Mouse (Mus musculus) lung, embryonic 14.5 days (tissue): ENCODE results near the gene Cd180. TPM values are rescaled to one million over a fixed set of nuclear protein-coding genes. Genes with fewer than 3 reads are reported as not detected.

Experiments used
- ATAC-seq: fragments of 200-750 bp; cut with Nextera tagmentation; 2 replicates; pipeline ENCODE4 v1.8.0; 2017; ENCODE audit warnings: mild to moderate bottlenecking, moderate TSS enrichment, moderate library complexity; ENCODE audit not compliant: insufficient read depth
- DNase-seq: peaks from one replicate; pipeline ENCODE4 v3.0.0-alpha.2; 2015
- H3K27ac ChIP-seq: fragments of 300-500 bp; sonication (generic); 2 replicates; pipeline ENCODE4 v1.5.1; 2014; ENCODE audit warnings: low read depth, mild to moderate bottlenecking, moderate library complexity
- H3K27me3 ChIP-seq: fragments of 300-500 bp; sonication (generic); 2 replicates; pipeline ENCODE4 v1.6.1; 2014; ENCODE audit warnings: low read length, control low read depth; ENCODE audit not compliant: insufficient read depth
- H3K36me3 ChIP-seq: fragments of 300-500 bp; sonication (generic); 2 replicates; pipeline ENCODE4 v1.6.1; 2014; ENCODE audit warnings: control low read depth; ENCODE audit not compliant: insufficient read depth
- H3K4me1 ChIP-seq: fragments of 300-500 bp; sonication (generic); 2 replicates; pipeline ENCODE4 v1.6.1; 2014; ENCODE audit warnings: antibody characterized with exemption, control low read depth; ENCODE audit not compliant: insufficient read depth
- H3K4me2 ChIP-seq: fragments of 300-500 bp; sonication (generic); 2 replicates; pipeline ENCODE4 v1.6.1; 2014; ENCODE audit warnings: mild to moderate bottlenecking
- H3K4me3 ChIP-seq: fragments of 300-500 bp; sonication (generic); 2 replicates; pipeline ENCODE4 v1.5.1; 2014; ENCODE audit warnings: low read depth, low read length
- H3K9ac ChIP-seq: fragments of 300-500 bp; sonication (generic); 2 replicates; pipeline ENCODE4 v1.6.1; 2014
- H3K9me3 ChIP-seq: fragments of 300-500 bp; sonication (generic); 2 replicates; pipeline ENCODE4 v1.6.1; 2016; ENCODE audit warnings: low read depth, low read length, control low read depth
- CTCF ChIP-seq: IDR thresholded peaks from 2 replicates; pipeline ENCODE4 v1.5.1; 2016; ENCODE audit warnings: antibody characterized with exemption, low read depth
- WGBS: fragments of 180-500 bp; shearing (Covaris S2); extraction: QIAGEN DNeasy Blood & Tissue Kit; methylation state at CpG from one replicate; pipeline ENCODE4 v1.1.7; 2014; 5-methylcytosine and 5-hydroxymethylcytosine counted together
- polyA plus RNA-seq: library from polyadenylated mRNA; unstranded; fragments of >200 nt; fragmentation: Nextera tagmentation; extraction: Ambion mirVana; gene quantifications from 2 replicates; pipeline ENCODE4 v1.2.1, GENCODE M21; 2014

Gene Cd180
- polyA plus RNA-seq, 1 experiment from 2014 or later: 0.84 TPM

- no peak for TF ChIP-seq CTCF
- ATAC-seq: no peak
- no peak for DNase-seq
- no peaks in the 10 kb centered on the region for H3K9me3 ChIP-seq
- no peaks in the 10 kb centered on the region for H3K27me3 ChIP-seq
- peaks cover 14% of the 10 kb centered on the region for H3K4me1 ChIP-seq
- 58% methylated on average over 7 of the region's 7 CpGs for WGBS
- H3K36me3 ChIP-seq: no peaks in the 10 kb centered on the region
- H3K4me3 ChIP-seq: no peak overlapping the region
- H3K9ac ChIP-seq: no peak overlapping the region
- H3K27ac ChIP-seq: no peak overlapping the region
- H3K4me2 ChIP-seq: no peak overlapping the region
Measured at GRCm38 (mm10) chr13:102695121-102695905, 2.0 kb downstream of the Cd180 start.

GRCm38 (mm10) chr13:102698335-102698734 is 5.0 kb downstream of the Cd180 start:
- Histone ChIP-seq H3K36me3 (no peaks in the 10 kb centered on the region), H3K4me3 (peak overlapping the region; percentile 14; the same call in 1 of the 2 replicates), H3K9me3 (no peaks in the 10 kb centered on the region), H3K9ac (peak overlapping the region; percentile 36), H3K4me1 (peaks cover 19% of the 10 kb centered on the region), H3K4me2 (peak overlapping the region; percentile 55), H3K27ac (peak overlapping the region; percentile 92), H3K27me3 (no peaks in the 10 kb centered on the region)
- ATAC-seq (peak; percentile 18; the same call in 1 of the 2 replicates), DNase-seq (no peak)
- no peak for TF ChIP-seq CTCF
- WGBS: 12% methylated on average over 10 of the region's 10 CpGs

- WGBS: 32% methylated on average over 14 of the region's 14 CpGs
- H3K4me2 ChIP-seq: peak overlapping the region; percentile 55
- no peaks in the 10 kb centered on the region for H3K36me3 ChIP-seq
- peak overlapping the region; percentile 14; the same call in 1 of the 2 replicates for H3K4me3 ChIP-seq
- H3K9ac ChIP-seq: peak overlapping the region; percentile 36
- peaks cover 19% of the 10 kb centered on the region for H3K4me1 ChIP-seq
- H3K27ac ChIP-seq: peak overlapping the region; percentile 92
- H3K9me3 ChIP-seq: no peaks in the 10 kb centered on the region
- TF ChIP-seq CTCF: no peak
- H3K27me3 ChIP-seq: no peaks in the 10 kb centered on the region
- DNase-seq (peak; percentile 95), ATAC-seq (peak; percentile 94)
Measured at GRCm38 (mm10) chr13:102698751-102699323, 5.5 kb downstream of the Cd180 start.

GRCm38 (mm10) chr13:102700176-102700575 is 6.8 kb downstream of the Cd180 start:
- DNase-seq (no peak), ATAC-seq (no peak)
- no peaks in the 10 kb centered on the region for H3K9me3 ChIP-seq
- no peak overlapping the region for H3K4me2 ChIP-seq
- 83% methylated on average over 5 of the region's 5 CpGs for WGBS
- no peak overlapping the region for H3K27ac ChIP-seq
- H3K4me3 ChIP-seq: no peak overlapping the region
- H3K36me3 ChIP-seq: no peaks in the 10 kb centered on the region
- peaks cover 19% of the 10 kb centered on the region for H3K4me1 ChIP-seq
- H3K27me3 ChIP-seq: no peaks in the 10 kb centered on the region
- TF ChIP-seq CTCF: no peak
- no peak overlapping the region for H3K9ac ChIP-seq

GRCm38 (mm10) chr13:102700744-102701143 is 7.4 kb downstream of the Cd180 start:
- no peak overlapping the region for H3K4me3 ChIP-seq
- H3K9ac ChIP-seq: no peak overlapping the region
- ATAC-seq (no peak), DNase-seq (no peak)
- H3K36me3 ChIP-seq: no peaks in the 10 kb centered on the region
- no peak overlapping the region for H3K27ac ChIP-seq
- H3K27me3 ChIP-seq: no peaks in the 10 kb centered on the region
- no peak overlapping the region for H3K4me2 ChIP-seq
- WGBS: 91% methylated on average over 3 of the region's 3 CpGs
- TF ChIP-seq CTCF: no peak
- H3K9me3 ChIP-seq: no peaks in the 10 kb centered on the region
- peaks cover 19% of the 10 kb centered on the region for H3K4me1 ChIP-seq

- WGBS: 58% methylated on average over 1 of the region's 1 CpGs
- Histone ChIP-seq H3K9ac (no peak overlapping the region), H3K4me3 (no peak overlapping the region), H3K27me3 (no peaks in the 10 kb centered on the region), H3K4me1 (no peaks in the 10 kb centered on the region), H3K4me2 (no peak overlapping the region), H3K9me3 (no peaks in the 10 kb centered on the region), H3K36me3 (no peaks in the 10 kb centered on the region), H3K27ac (no peak overlapping the region)
- ATAC-seq (no peak), DNase-seq (no peak)
- no peak for TF ChIP-seq CTCF
Measured at GRCm38 (mm10) chr13:102716973-102717372, 23.6 kb downstream of the Cd180 start.

- no peaks in the 10 kb centered on the region for H3K27me3 ChIP-seq
- TF ChIP-seq CTCF: no peak
- H3K36me3 ChIP-seq: no peaks in the 10 kb centered on the region
- H3K4me2 ChIP-seq: no peak overlapping the region
- no peak for ATAC-seq
- no peak overlapping the region for H3K27ac ChIP-seq
- peak; percentile 78 for DNase-seq
- no peak overlapping the region for H3K9ac ChIP-seq
- no peaks in the 10 kb centered on the region for H3K9me3 ChIP-seq
- no peaks in the 10 kb centered on the region for H3K4me1 ChIP-seq
- H3K4me3 ChIP-seq: no peak overlapping the region
Measured at GRCm38 (mm10) chr13:102725416-102725815, 32.1 kb downstream of the Cd180 start.
